Mouse (Mus musculus): Measurements from ENCODE around the gene Gart. TPM values are rescaled to one million over a fixed set of nuclear protein-coding genes. Genes with fewer than 3 reads are reported as not detected.

The Gart gene
- polyA plus RNA-seq, 1 experiment from 2014 or later, result 55.2 TPM

- H3K4me1 ChIP-seq (ENCODE audit: control insufficient read depth, insufficient read depth, low read length), result peaks cover 10% of the 10 kb centered on the region
- H3K36me3 ChIP-seq (ENCODE audit: control insufficient read depth, insufficient read depth, low read length), result no peaks in the 10 kb centered on the region
- H3K4me2 ChIP-seq (ENCODE audit: low read length), result no peak overlapping the region
- no peaks in the 10 kb centered on the region for H3K9me3 ChIP-seq (replicated peaks; ENCODE audit: control insufficient read depth, low read length, poor library complexity, severe bottlenecking)
- 86% methylated on average over 3 of the region's 3 CpGs for WGBS
- no peak overlapping the region for H3K27ac ChIP-seq (ENCODE audit: low read length)
- H3K4me3 ChIP-seq (ENCODE audit: low read depth, low read length), result no peak overlapping the region
- H3K27me3 ChIP-seq (ENCODE audit: control insufficient read depth, insufficient read depth, low read depth, low read length), result no peaks in the 10 kb centered on the region
- H3K9ac ChIP-seq (ENCODE audit: low read depth, low read length), result no peak overlapping the region
- ATAC-seq, result no peak
Measured at GRCm38 (mm10) chr16:91593262-91593661, 53.5 kb downstream of the Gart start.

DNA sequence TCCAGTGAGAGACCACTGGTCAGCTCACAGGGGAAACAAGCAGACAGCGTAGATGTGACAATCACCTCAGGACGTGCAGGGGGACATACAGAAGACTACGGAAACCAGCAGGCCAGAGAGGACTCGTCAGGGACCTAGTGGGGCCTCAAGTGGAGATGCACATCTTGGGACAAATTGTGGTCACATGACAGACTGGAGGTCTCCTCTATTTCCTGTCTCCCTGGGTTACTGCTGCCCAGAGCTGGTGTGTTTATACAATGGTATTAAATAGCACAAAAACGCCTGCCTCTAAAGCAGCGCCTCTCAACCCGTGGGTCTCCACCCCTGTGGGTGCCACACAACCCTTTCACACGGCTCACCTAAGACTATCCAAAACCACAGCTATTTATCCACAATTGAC lies 54.6 kb downstream of the Gart start:
- no peaks in the 10 kb centered on the region for H3K36me3 ChIP-seq (ENCODE audit: control insufficient read depth, insufficient read depth, low read length)
- no peak overlapping the region for H3K9ac ChIP-seq (ENCODE audit: low read depth, low read length)
- H3K27ac ChIP-seq (ENCODE audit: low read length), result no peak overlapping the region
- H3K4me3 ChIP-seq (ENCODE audit: low read depth, low read length), result no peak overlapping the region
- 71% methylated on average over 8 of the region's 8 CpGs for WGBS
- no peaks in the 10 kb centered on the region for H3K9me3 ChIP-seq (replicated peaks; ENCODE audit: control insufficient read depth, low read length, poor library complexity, severe bottlenecking)
- H3K4me2 ChIP-seq (ENCODE audit: low read length), result no peak overlapping the region
- ATAC-seq, result no peak
- H3K27me3 ChIP-seq (ENCODE audit: control insufficient read depth, insufficient read depth, low read depth, low read length), result no peaks in the 10 kb centered on the region
- peaks cover 10% of the 10 kb centered on the region for H3K4me1 ChIP-seq (ENCODE audit: control insufficient read depth, insufficient read depth, low read length)

GRCm38 (mm10) chr16:91588703-91589102 lies 58.0 kb downstream of the Gart start:
- 85% methylated on average over 3 of the region's 3 CpGs for WGBS
- no peak for ATAC-seq

DNA sequence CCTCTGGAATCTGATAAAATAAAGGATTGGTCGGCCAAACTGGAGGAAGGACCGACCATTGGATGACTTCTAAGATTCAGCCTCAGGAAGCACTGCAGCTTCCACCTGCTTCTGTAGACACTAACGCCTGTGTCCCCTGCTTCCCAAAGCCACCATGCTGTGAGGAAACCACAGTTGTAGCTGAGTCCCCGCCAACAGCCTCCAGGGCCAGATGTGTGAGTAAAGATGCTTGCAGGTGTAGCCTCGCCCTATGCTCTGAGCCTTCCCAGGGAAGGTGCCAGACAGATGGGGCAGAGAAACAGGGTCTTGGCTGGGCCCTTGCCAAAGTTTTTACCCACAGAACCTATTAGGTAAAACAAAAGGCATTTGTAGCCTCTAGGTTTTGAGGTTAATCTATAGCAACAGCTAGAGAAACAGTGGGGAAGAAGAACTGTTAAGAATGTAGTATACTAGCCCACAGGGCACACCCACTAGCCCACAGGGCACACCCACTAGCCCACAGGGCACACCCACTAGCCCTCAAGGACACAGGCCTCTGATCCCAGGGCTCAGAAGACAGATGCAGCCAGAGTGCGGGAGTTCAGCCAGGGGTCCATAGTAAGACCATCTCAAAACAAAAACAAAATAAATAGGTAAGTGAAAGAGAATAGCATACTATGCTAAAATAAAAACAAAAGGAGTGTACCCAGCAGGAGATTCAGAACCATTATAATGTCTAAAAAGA lies 58.9 kb downstream of the Gart start:
- H3K4me2 ChIP-seq (ENCODE audit: low read length), result no peak overlapping the region
- no peak overlapping the region for H3K27ac ChIP-seq (ENCODE audit: low read length)
- no peak for ATAC-seq
- H3K9ac ChIP-seq (ENCODE audit: low read depth, low read length), result no peak overlapping the region
- H3K9me3 ChIP-seq (replicated peaks; ENCODE audit: control insufficient read depth, low read length, poor library complexity, severe bottlenecking), result no peaks in the 10 kb centered on the region
- no peak overlapping the region for H3K4me3 ChIP-seq (ENCODE audit: low read depth, low read length)
- H3K4me1 ChIP-seq (ENCODE audit: control insufficient read depth, insufficient read depth, low read length), result no peaks in the 10 kb centered on the region
- WGBS, result 70% methylated on average over 6 of the region's 6 CpGs
- H3K36me3 ChIP-seq (ENCODE audit: control insufficient read depth, insufficient read depth, low read length), result peaks cover 4% of the 10 kb centered on the region
- no peaks in the 10 kb centered on the region for H3K27me3 ChIP-seq (ENCODE audit: control insufficient read depth, insufficient read depth, low read depth, low read length)

More at GRCm38 (mm10) chr16:91588703-91589102, 58.0 kb downstream of the Gart start:
- no peak overlapping the region for H3K4me2 ChIP-seq (ENCODE audit: low read length)
- H3K9ac ChIP-seq (ENCODE audit: low read depth, low read length), result no peak overlapping the region
- no peak overlapping the region for H3K27ac ChIP-seq (ENCODE audit: low read length)
- H3K4me3 ChIP-seq (ENCODE audit: low read depth, low read length), result no peak overlapping the region
- H3K27me3 ChIP-seq (ENCODE audit: control insufficient read depth, insufficient read depth, low read depth, low read length), result no peaks in the 10 kb centered on the region
- peaks cover 4% of the 10 kb centered on the region for H3K36me3 ChIP-seq (ENCODE audit: control insufficient read depth, insufficient read depth, low read length)
- no peaks in the 10 kb centered on the region for H3K4me1 ChIP-seq (ENCODE audit: control insufficient read depth, insufficient read depth, low read length)
- no peaks in the 10 kb centered on the region for H3K9me3 ChIP-seq (replicated peaks; ENCODE audit: control insufficient read depth, low read length, poor library complexity, severe bottlenecking)

DNA sequence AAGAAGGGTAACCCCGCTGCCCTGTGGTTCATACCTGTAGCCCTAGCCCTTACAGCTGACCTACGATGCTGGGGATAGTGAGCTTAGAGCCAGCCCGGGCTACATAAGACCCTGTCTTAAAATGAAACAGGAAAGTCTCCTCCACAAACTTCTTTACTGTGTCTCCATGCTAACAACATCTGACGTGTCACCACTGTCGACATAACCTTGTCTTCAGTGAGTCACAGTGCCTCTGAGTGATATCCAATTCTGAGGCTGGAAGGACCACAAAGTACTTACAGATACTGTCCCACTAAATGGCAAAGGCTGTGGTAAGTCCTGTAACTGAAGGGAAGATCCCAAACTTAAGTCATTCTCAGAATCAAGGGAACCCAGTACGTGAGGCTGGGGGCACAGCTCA lies 60.5 kb downstream of the Gart start:
- ATAC-seq, result no peak
- H3K36me3 ChIP-seq (ENCODE audit: control insufficient read depth, insufficient read depth, low read length), result peaks cover 6% of the 10 kb centered on the region
- WGBS, result 96% methylated on average over 6 of the region's 6 CpGs
- H3K9ac ChIP-seq (ENCODE audit: low read depth, low read length), result no peak overlapping the region
- H3K4me3 ChIP-seq (ENCODE audit: low read depth, low read length), result no peak overlapping the region
- H3K27me3 ChIP-seq (ENCODE audit: control insufficient read depth, insufficient read depth, low read depth, low read length), result no peaks in the 10 kb centered on the region
- no peak overlapping the region for H3K4me2 ChIP-seq (ENCODE audit: low read length)
- no peak overlapping the region for H3K27ac ChIP-seq (ENCODE audit: low read length)
- no peaks in the 10 kb centered on the region for H3K9me3 ChIP-seq (replicated peaks; ENCODE audit: control insufficient read depth, low read length, poor library complexity, severe bottlenecking)
- no peaks in the 10 kb centered on the region for H3K4me1 ChIP-seq (ENCODE audit: control insufficient read depth, insufficient read depth, low read length)

DNA sequence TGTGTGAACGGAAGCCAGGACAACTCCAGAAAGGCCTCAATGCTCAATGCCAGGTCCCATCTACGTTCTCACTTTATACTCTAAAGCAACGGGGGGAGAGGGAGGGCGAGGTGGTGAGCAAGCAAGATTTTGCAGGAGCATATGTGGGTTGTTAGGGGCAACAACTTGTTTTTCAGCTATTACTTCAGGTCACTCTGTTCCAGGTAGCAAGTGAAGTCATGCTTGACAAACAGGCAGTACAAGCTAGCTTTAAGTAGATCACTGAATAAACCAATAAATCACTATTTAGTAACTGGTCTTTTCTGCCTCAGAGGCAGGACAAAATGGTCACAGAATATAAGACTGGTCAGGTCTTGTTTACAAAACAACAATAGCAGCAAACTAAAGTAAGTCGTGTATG lies 61.1 kb downstream of the Gart start:
- H3K36me3 ChIP-seq (ENCODE audit: control insufficient read depth, insufficient read depth, low read length), result peaks cover 9% of the 10 kb centered on the region
- H3K9me3 ChIP-seq (replicated peaks; ENCODE audit: control insufficient read depth, low read length, poor library complexity, severe bottlenecking), result no peaks in the 10 kb centered on the region
- no peak overlapping the region for H3K9ac ChIP-seq (ENCODE audit: low read depth, low read length)
- no peaks in the 10 kb centered on the region for H3K4me1 ChIP-seq (ENCODE audit: control insufficient read depth, insufficient read depth, low read length)
- no peak overlapping the region for H3K4me3 ChIP-seq (ENCODE audit: low read depth, low read length)
- no peak for ATAC-seq
- no peak overlapping the region for H3K4me2 ChIP-seq (ENCODE audit: low read length)
- no peak overlapping the region for H3K27ac ChIP-seq (ENCODE audit: low read length)
- 95% methylated on average over 5 of the region's 5 CpGs for WGBS
- no peaks in the 10 kb centered on the region for H3K27me3 ChIP-seq (ENCODE audit: control insufficient read depth, insufficient read depth, low read depth, low read length)

DNA sequence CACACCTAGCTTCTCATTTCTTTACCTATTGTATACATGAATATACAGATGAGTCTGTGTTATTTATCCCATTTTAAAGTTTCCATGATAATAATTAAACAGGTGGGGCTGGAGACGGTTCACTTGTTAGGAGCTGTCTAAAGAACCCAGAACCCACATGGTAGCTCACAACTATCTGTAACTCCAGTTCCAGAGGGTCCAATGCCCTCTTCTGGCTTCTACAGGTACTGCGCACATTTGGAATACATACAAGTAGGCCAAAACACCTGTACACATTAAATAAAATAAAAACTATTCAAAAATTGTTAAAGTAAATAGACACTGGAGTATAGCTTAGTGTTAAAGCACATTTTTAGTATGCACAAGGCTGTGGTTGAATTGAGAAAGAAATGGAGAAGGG lies 64.4 kb downstream of the Gart start:
- Histone ChIP-seq H3K4me3 (ENCODE audit: low read depth, low read length) (no peak overlapping the region), H3K4me2 (ENCODE audit: low read length) (no peak overlapping the region), H3K27ac (ENCODE audit: low read length) (no peak overlapping the region), H3K4me1 (ENCODE audit: control insufficient read depth, insufficient read depth, low read length) (no peaks in the 10 kb centered on the region), H3K9ac (ENCODE audit: low read depth, low read length) (no peak overlapping the region), H3K9me3 (replicated peaks; ENCODE audit: control insufficient read depth, low read length, poor library complexity, severe bottlenecking) (no peaks in the 10 kb centered on the region), H3K27me3 (ENCODE audit: control insufficient read depth, insufficient read depth, low read depth, low read length) (no peaks in the 10 kb centered on the region), H3K36me3 (ENCODE audit: control insufficient read depth, insufficient read depth, low read length) (peaks cover 10% of the 10 kb centered on the region)
- 75% methylated on average over 2 of the region's 2 CpGs for WGBS
- ATAC-seq, result no peak

DNA sequence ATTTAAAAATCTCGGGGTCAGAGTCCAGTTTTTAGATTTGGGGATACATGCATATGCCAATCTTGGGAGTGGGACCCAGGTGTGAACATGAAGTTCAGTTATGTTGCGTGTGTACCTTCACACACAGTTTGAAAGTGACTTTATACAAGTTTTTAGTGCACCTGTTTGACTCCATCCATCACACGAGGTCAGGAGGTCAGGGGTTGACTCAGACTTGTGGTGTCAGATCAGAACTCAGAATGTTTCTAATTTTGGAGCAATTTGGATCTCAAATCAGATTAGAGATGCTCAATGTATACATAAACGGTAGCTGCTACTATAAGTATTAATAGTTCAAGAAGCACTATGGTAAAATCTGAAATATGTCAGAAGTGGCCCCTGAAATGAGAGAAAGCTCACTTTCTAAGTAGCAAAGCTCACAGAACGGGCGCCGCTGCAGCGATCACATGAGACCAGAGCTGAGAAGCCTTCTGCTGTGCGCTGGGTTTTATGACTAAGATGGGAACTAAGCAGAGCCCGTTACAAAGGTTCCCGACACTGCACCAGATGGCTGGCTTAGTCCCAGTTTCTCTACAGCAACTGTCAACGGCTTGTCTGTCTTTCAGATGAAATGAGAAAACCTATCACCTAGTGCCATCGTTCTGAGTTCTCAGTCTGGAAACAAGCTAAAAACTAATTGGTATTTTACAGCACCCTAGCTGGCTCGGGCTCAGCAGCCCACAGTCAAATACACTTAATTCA lies 67.6 kb downstream of the Gart start:
- H3K27ac ChIP-seq (ENCODE audit: low read length), result no peak overlapping the region
- no peaks in the 10 kb centered on the region for H3K27me3 ChIP-seq (ENCODE audit: control insufficient read depth, insufficient read depth, low read depth, low read length)
- H3K9ac ChIP-seq (ENCODE audit: low read depth, low read length), result no peak overlapping the region
- no peaks in the 10 kb centered on the region for H3K9me3 ChIP-seq (replicated peaks; ENCODE audit: control insufficient read depth, low read length, poor library complexity, severe bottlenecking)
- ATAC-seq, result no peak
- H3K4me1 ChIP-seq (ENCODE audit: control insufficient read depth, insufficient read depth, low read length), result no peaks in the 10 kb centered on the region
- peaks cover 9% of the 10 kb centered on the region; the same call in 1 of the 2 replicates for H3K36me3 ChIP-seq (ENCODE audit: control insufficient read depth, insufficient read depth, low read length)
- H3K4me2 ChIP-seq (ENCODE audit: low read length), result no peak overlapping the region
- 87% methylated on average over 14 of the region's 14 CpGs for WGBS
- no peak overlapping the region for H3K4me3 ChIP-seq (ENCODE audit: low read depth, low read length)

DNA sequence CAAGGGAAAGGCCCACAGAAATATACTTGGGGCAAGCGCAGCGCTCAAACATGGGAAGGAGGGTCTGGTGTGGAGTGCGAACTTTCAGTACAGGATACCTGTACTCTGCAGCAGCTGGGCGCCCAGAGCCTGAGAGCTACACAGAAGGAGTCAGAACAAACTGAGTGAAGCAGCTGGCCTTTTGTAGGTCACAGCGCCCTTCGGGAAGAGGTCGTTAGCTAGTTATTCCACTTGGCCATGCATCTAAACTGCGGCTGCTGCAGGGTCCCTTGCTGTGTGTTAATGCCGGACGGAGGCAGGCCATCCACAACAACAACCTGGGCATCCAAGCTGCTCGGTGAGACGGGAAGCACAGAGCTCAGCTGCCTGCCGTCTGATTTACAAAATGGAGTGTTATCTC lies 71.6 kb downstream of the Gart start:
- Histone ChIP-seq H3K27me3 (ENCODE audit: control insufficient read depth, insufficient read depth, low read depth, low read length) (no peaks in the 10 kb centered on the region), H3K4me2 (ENCODE audit: low read length) (no peak overlapping the region), H3K9ac (ENCODE audit: low read depth, low read length) (no peak overlapping the region), H3K27ac (ENCODE audit: low read length) (no peak overlapping the region), H3K36me3 (ENCODE audit: control insufficient read depth, insufficient read depth, low read length) (peaks cover 5% of the 10 kb centered on the region; the same call in 1 of the 2 replicates), H3K4me1 (ENCODE audit: control insufficient read depth, insufficient read depth, low read length) (no peaks in the 10 kb centered on the region), H3K4me3 (ENCODE audit: low read depth, low read length) (no peak overlapping the region), H3K9me3 (replicated peaks; ENCODE audit: control insufficient read depth, low read length, poor library complexity, severe bottlenecking) (no peaks in the 10 kb centered on the region)
- no peak for ATAC-seq
- WGBS, result 69% methylated on average over 13 of the region's 13 CpGs

Data from midbrain, embryonic 16.5 days (tissue).